Mouse (Mus musculus) heart, adult 2 months (tissue): ENCODE data around the gene 4922502D21Rik. TPM values are rescaled to one million over a fixed set of nuclear protein-coding genes. Genes with fewer than 3 reads are reported as not detected.

Experiments used
- DNase-seq, 2 experiments: peaks; one replicate each; pipeline ENCODE4 v3.0.0; 2021
- H3K27ac ChIP-seq: fragments of 200-600 bp; 2 replicates; pipeline ENCODE4 v1.8.1; 2022
- H3K27me3 ChIP-seq: fragments of 200-500 bp; 2 replicates; pipeline ENCODE4 v1.6.1; 2012; ENCODE audit warnings: mild to moderate bottlenecking, low read length, inconsistent platforms, mixed read lengths; ENCODE audit not compliant: control insufficient read depth, insufficient read depth
- H3K36me3 ChIP-seq: fragments of 200-500 bp; 2 replicates; pipeline ENCODE4 v1.6.1; 2012; ENCODE audit warnings: low read length, inconsistent platforms; ENCODE audit not compliant: control insufficient read depth, insufficient read depth
- H3K4me1 ChIP-seq: fragments of 200-500 bp; 2 replicates; pipeline ENCODE4 v1.6.1; 2011; ENCODE audit warnings: low read length; ENCODE audit not compliant: control insufficient read depth, insufficient read depth
- H3K4me3 ChIP-seq: fragments of 200-600 bp; 2 replicates; pipeline ENCODE4 v1.8.1; 2022
- H3K79me2 ChIP-seq: fragments of 200-500 bp; replicated peaks from 2 replicates; pipeline ENCODE4 v1.6.1; 2012; ENCODE audit warnings: mild to moderate bottlenecking, inconsistent platforms, low read length, moderate library complexity, mixed read lengths; ENCODE audit not compliant: control insufficient read depth, insufficient read depth
- H3K9ac ChIP-seq: fragments of 200-500 bp; 2 replicates; pipeline ENCODE4 v1.6.1; 2012; ENCODE audit warnings: low read depth, mild to moderate bottlenecking, control low read depth, inconsistent platforms, low read length, mixed read lengths
- CTCF ChIP-seq: fragments of 200-600 bp; IDR thresholded peaks from 2 replicates; pipeline ENCODE4 v1.8.1; 2022; ENCODE audit warnings: antibody characterized with exemption, mild to moderate bottlenecking, moderate library complexity
- EP300 ChIP-seq: fragments of 200-500 bp; IDR thresholded peaks from 2 replicates; pipeline ENCODE4 v1.6.1; 2011; ENCODE audit warnings: low read depth, low read length, control low read depth; ENCODE audit not compliant: insufficient read depth
- POLR2A ChIP-seq: fragments of 200-500 bp; IDR thresholded peaks from 2 replicates; pipeline ENCODE4 v1.6.1; 2011; ENCODE audit warnings: mild to moderate bottlenecking, low read depth, low read length, control low read depth; ENCODE audit not compliant: insufficient read depth
- whole genome bisulfite sequencing: fragments of 180-500 bp; shearing (Covaris S2); methylation state at CpG from one replicate; pipeline ENCODE4 v1.1.7; 2018; 5-methylcytosine and 5-hydroxymethylcytosine counted together
- intact Hi-C: fragments of 180-260 bp; cut with DNase I; formaldehyde crosslinking; loops from one replicate; pipeline ENCODE4 v1.15.1; 2025
- polyA plus RNA-seq: library from polyadenylated mRNA; depleted of rRNA; stranded (reverse); fragments of >200 nt; gene quantifications from 2 replicates; pipeline ENCODE4 v1.2.3, GENCODE M21; 2012
- total RNA-seq, 2 experiments: library from RNA; stranded (reverse); gene quantifications; 2 replicates each; pipeline ENCODE4 v1.2.3; 2021

The 4922502D21Rik gene
- total and polyA plus RNA-seq, 3 experiments: 0.33 TPM; not detected in 2

DNA sequence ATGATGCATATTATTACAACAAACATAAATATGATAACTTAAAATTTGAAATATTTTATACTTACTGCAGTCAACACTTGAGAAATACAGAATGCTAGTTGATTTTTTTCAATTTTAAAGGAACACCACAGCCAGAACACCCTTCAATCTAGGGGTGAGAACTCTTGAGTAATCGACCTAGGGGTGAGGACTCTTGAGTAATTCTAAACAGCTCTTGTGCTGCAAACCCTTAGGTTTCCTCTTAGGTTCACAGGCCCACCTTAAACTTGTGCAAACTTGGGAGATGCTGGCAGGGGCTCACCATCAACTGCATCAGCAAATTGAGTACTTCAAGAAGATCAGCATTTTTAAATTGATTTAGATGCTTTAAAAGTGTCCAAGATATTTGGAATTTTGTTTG is 6.2 kb upstream of the 4922502D21Rik start:
- H3K36me3 ChIP-seq: no peaks in the 10 kb centered on the region
- 55% methylated on average over 1 of the region's 1 CpGs for WGBS
- no peak overlapping the region for H3K27ac ChIP-seq
- no peaks in the 10 kb centered on the region for H3K79me2 ChIP-seq
- no peak overlapping the region for H3K9ac ChIP-seq
- no peaks in the 10 kb centered on the region for H3K4me1 ChIP-seq
- intact Hi-C loops: no loop called here
- no peak for DNase-seq
- TF ChIP-seq POLR2A: no peak
- no peak for TF ChIP-seq EP300
- no peak for TF ChIP-seq CTCF
- no peaks in the 10 kb centered on the region for H3K27me3 ChIP-seq
- H3K4me3 ChIP-seq: no peak overlapping the region

- Histone ChIP-seq H3K79me2 (no peaks in the 10 kb centered on the region), H3K36me3 (no peaks in the 10 kb centered on the region), H3K4me1 (no peaks in the 10 kb centered on the region), H3K27ac (no peak overlapping the region), H3K27me3 (no peaks in the 10 kb centered on the region), H3K4me3 (no peak overlapping the region), H3K9ac (no peak overlapping the region)
- intact Hi-C loops: loop anchor here (5.0 kb wide), 1 partner anchor 34 kb away; no protein-coding TSS in a partner anchor
- 5% methylated on average over 11 of the region's 11 CpGs for WGBS
- DNase-seq: peak; percentile 39 to 68
- TF ChIP-seq CTCF (peak; percentile 62), POLR2A (no peak)
These were observed 2.1 kb upstream of the 4922502D21Rik start for GRCm38 (mm10) chr6:129333674-129334078.

DNA sequence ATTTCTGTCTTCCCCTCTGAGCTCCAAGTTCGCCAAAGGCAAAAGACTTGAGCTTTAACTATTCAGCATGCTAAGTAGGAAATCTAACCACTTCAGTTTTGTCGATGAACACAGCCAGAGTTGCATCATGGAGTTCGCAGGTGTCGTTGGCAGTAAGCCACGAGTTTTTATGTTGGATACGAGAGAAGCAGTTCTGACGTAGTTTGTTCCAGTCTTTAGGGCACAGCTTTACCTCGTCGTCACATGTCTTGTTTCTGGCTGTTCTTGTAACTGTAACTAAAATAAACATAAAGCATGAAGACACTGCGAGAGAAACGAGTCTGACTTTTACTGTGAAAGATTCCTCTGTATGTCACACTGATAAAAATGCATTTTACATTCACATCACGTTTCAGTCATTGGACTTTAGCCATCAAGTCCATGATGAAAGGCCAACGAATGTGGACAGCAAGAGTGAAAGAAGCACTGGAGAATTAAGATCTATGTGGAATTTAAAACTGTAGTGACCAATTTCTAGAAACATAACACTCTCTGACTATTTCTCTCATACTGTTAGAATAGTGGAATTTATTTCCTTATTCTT is 4.9 kb downstream of the 4922502D21Rik start:
- intact Hi-C loops: no loop called here
- no peak overlapping the region for H3K27ac ChIP-seq
- no peaks in the 10 kb centered on the region for H3K4me1 ChIP-seq
- H3K9ac ChIP-seq: no peak overlapping the region
- TF ChIP-seq EP300: no peak
- no peak for TF ChIP-seq POLR2A
- H3K4me3 ChIP-seq: no peak overlapping the region
- WGBS: 35% methylated on average over 13 of the region's 13 CpGs
- H3K79me2 ChIP-seq: no peaks in the 10 kb centered on the region
- no peaks in the 10 kb centered on the region for H3K36me3 ChIP-seq
- no peak for DNase-seq
- no peaks in the 10 kb centered on the region for H3K27me3 ChIP-seq

- Histone ChIP-seq H3K79me2 (no peaks in the 10 kb centered on the region), H3K9ac (no peak overlapping the region), H3K27me3 (no peaks in the 10 kb centered on the region), H3K27ac (no peak overlapping the region), H3K36me3 (no peaks in the 10 kb centered on the region), H3K4me3 (no peak overlapping the region), H3K4me1 (no peaks in the 10 kb centered on the region)
- intact Hi-C loops: no loop called here
- DNase-seq: no peak
- WGBS: 59% methylated on average over 1 of the region's 1 CpGs
- TF ChIP-seq CTCF: no peak
- TF ChIP-seq EP300: no peak
- TF ChIP-seq POLR2A: no peak
These were observed 5.6 kb downstream of the 4922502D21Rik start for GRCm38 (mm10) chr6:129326016-129326415.

DNA sequence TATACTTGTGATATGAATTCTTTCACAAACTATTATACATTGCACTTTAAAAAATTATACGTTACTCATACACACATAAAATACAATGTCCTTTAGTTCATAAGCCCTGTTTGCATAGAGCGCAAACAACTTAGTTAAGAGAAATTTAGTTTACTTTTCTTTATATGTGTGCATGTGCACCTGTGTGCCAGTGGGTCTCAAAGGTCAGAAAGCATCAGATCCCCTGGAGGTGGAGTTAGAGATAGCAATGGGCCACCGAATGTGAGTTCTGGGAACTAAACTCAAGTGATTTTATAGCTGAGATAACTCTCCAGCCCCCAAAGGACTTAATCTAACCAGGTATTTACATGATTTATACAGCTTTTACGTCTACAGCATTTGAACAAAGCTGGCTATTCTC is 12.3 kb downstream of the 4922502D21Rik start:
- no peaks in the 10 kb centered on the region for H3K4me1 ChIP-seq
- H3K27ac ChIP-seq: no peak overlapping the region
- DNase-seq: no peak
- TF ChIP-seq EP300 (no peak), POLR2A (no peak), CTCF (no peak)
- H3K4me3 ChIP-seq: no peak overlapping the region
- intact Hi-C loops: no loop called here
- 71% methylated on average over 4 of the region's 4 CpGs for WGBS
- no peaks in the 10 kb centered on the region for H3K36me3 ChIP-seq
- H3K79me2 ChIP-seq: no peaks in the 10 kb centered on the region
- no peak overlapping the region for H3K9ac ChIP-seq
- no peaks in the 10 kb centered on the region for H3K27me3 ChIP-seq

- 29% methylated on average over 1 of the region's 1 CpGs for WGBS
- TF ChIP-seq CTCF (peak; percentile 8; the same call in 1 of the 2 replicates), POLR2A (no peak)
These were observed 13.2 kb downstream of the 4922502D21Rik start for GRCm38 (mm10) chr6:129318395-129318794.

More at GRCm38 (mm10) chr6:129318395-129318794, 13.2 kb downstream of the 4922502D21Rik start:
- no peak overlapping the region for H3K9ac ChIP-seq
- H3K36me3 ChIP-seq: no peaks in the 10 kb centered on the region
- no peaks in the 10 kb centered on the region for H3K79me2 ChIP-seq
- intact Hi-C loops: no loop called here
- H3K27ac ChIP-seq: no peak overlapping the region
- no peaks in the 10 kb centered on the region for H3K4me1 ChIP-seq
- H3K4me3 ChIP-seq: no peak overlapping the region
- DNase-seq: no peak
- H3K27me3 ChIP-seq: no peaks in the 10 kb centered on the region
